Mouse (Mus musculus) retina, postnatal 1 day (tissue): ENCODE results near the gene Brpf1.
"Not testable (repeated sequence)": the region's sequence is repeated elsewhere in the genome, so short reads cannot be mapped to it uniquely, and the experiment has no call there.

Experiments used
- DNase-seq: peaks from one replicate; pipeline ENCODE4 v3.0.0-alpha.2; 2012

Brpf1 gene

GRCm38 (mm10) chr6:113307481-113308121 is 664 bp downstream of the Brpf1 start:
- DNase-seq: peak; percentile 47

- peak; percentile 64 for DNase-seq
Measured at GRCm38 (mm10) chr6:113308141-113308540, 1.2 kb downstream of the Brpf1 start.

GRCm38 (mm10) chr6:113315972-113316371 is 9.0 kb downstream of the Brpf1 start:
- DNase-seq: no peak

GRCm38 (mm10) chr6:113326533-113327315 is 19.8 kb downstream of the Brpf1 start, which contains the start of gene Ogg1:
Gene Ogg1, plus strand, starts transcription at chr6:113326972.
- DNase-seq: peak; percentile 100

GRCm38 (mm10) chr6:113329396-113329795 is 22.5 kb downstream of the Brpf1 start:
- DNase-seq: no peak

- DNase-seq: no peak
Measured at GRCm38 (mm10) chr6:113330547-113330946, 23.6 kb downstream of the Brpf1 start.

- DNase-seq: no peak
Measured at GRCm38 (mm10) chr6:113331721-113332120, 24.8 kb downstream of the Brpf1 start.

- DNase-seq: not testable (repeated sequence)
Measured at GRCm38 (mm10) chr6:113332734-113333133, 25.8 kb downstream of the Brpf1 start.

- peak; percentile 93 for DNase-seq
Measured at GRCm38 (mm10) chr6:113333137-113333950, 26.4 kb downstream of the Brpf1 start.

GRCm38 (mm10) chr6:113334216-113334615 is 27.3 kb downstream of the Brpf1 start:
- DNase-seq: no peak

GRCm38 (mm10) chr6:113336852-113337620 is 30.1 kb downstream of the Brpf1 start:
- DNase-seq: no peak

- no peak for DNase-seq
Measured at GRCm38 (mm10) chr6:113341574-113341973, 34.6 kb downstream of the Brpf1 start.

GRCm38 (mm10) chr6:113342297-113342696 is 35.4 kb downstream of the Brpf1 start:
- DNase-seq: no peak

- DNase-seq: peak; percentile 76
Measured at GRCm38 (mm10) chr6:113343177-113344092, 36.5 kb downstream of the Brpf1 start, which contains the start of gene Camk1. Gene Camk1, minus strand, starts transcription at chr6:113343984.

- DNase-seq: no peak
Measured at GRCm38 (mm10) chr6:113344321-113344720, 37.4 kb downstream of the Brpf1 start.

GRCm38 (mm10) chr6:113346897-113347296 is 40.0 kb downstream of the Brpf1 start:
- no peak for DNase-seq

GRCm38 (mm10) chr6:113350538-113350937 is 43.6 kb downstream of the Brpf1 start:
- no peak for DNase-seq

GRCm38 (mm10) chr6:113351161-113351560 is 44.2 kb downstream of the Brpf1 start:
- DNase-seq: no peak

- no peak for DNase-seq
Measured at GRCm38 (mm10) chr6:113351653-113352052, 44.7 kb downstream of the Brpf1 start.

GRCm38 (mm10) chr6:113352820-113353219 is 45.9 kb downstream of the Brpf1 start:
- DNase-seq: no peak

GRCm38 (mm10) chr6:113353696-113354095 is 46.8 kb downstream of the Brpf1 start:
- no peak for DNase-seq
